Mouse (Mus musculus): Measurements from ENCODE around the gene Uaca. TPM values are rescaled to one million over a fixed set of nuclear protein-coding genes. Genes with fewer than 3 reads are reported as not detected.

Gene Uaca
- 10.0 and 10.3 TPM in 2 replicates for polyA plus RNA-seq (2014; fragmentation: Nextera tagmentation; extraction: Ambion mirVana)

DNA sequence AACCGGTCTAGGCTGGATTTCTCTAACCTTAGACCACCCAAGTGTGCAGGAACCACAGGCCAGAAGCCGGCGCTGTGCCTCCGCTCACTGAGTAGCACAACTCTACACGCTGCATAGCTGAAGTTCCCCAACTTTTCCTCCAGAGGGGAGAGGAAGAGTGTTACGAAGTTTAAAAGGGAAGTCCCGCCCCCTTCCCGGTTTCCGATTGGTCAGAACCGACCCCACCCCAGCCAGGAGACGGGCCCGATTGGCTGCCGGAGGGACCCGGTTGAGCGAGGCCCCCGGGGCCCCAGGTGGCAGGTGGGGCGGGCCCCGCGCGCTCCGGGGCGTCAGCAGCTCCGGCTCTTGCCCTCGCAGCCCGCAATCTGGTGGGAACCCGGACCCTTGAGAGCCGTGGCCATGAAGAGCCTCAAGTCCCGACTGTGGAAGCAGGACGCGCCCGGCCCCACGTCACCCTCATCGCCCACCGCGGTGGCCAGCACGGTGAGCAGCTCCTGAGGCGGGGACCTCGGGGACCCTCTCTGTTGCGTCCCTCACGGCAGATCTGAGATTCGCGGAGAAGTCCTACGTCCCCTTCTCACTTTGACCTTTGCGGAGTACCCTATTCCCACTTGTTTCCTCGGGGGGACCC, at the start of gene Uaca:
Gene Uaca (plus strand): TSS at position 333 of the 631 bp plus-strand sequence.
- peak; percentile 92 for ATAC-seq (replicated peaks; ENCODE audit: low FRiP score)
- H3K9ac ChIP-seq (ENCODE audit: low read depth, low read length), result peak within 1 kb of the TSS; percentile 70
- peak within 1 kb of the TSS; percentile 68 for H3K4me3 ChIP-seq (ENCODE audit: low read depth, low read length)
- no peaks in the 10 kb centered on the region for H3K4me1 ChIP-seq (replicated peaks; ENCODE audit: control insufficient read depth, insufficient read depth, low read length)
- H3K4me2 ChIP-seq, result peak within 1 kb of the TSS; percentile 85
- no peaks in the 10 kb centered on the region for H3K36me3 ChIP-seq (ENCODE audit: control insufficient read depth, insufficient read depth, low read length)
- H3K27me3 ChIP-seq (replicated peaks; ENCODE audit: control insufficient read depth, insufficient read depth, low read length), result no peaks in the 10 kb centered on the region
- under 1% methylated on average over 45 of the region's 45 CpGs for WGBS
- peak; percentile 92 for DNase-seq (ENCODE audit: low spot score)
- H3K27ac ChIP-seq (ENCODE audit: low read depth, low read length), result peak within 1 kb of the TSS; percentile 44; the same call in 1 of the 2 replicates
- no peaks in the 10 kb centered on the region for H3K9me3 ChIP-seq (ENCODE audit: control insufficient read depth, low read length)

DNA sequence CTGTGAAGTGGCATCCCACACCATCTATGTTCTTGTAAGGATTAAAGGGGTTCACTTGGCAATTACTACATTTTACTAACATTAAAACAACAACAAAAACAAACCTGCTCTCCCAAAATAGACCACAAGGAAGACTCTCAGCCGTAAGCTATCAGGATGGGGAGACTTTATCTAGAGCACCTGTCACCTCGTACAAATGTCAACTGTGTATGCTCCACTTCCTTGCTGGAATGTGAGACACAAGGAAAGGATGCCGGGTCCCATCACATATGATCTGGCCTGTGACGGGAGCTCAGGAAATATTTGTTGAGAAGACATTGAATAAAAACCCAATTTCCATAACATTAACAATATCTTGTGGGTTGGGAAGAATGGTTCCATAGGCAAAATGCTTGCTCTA, 49.4 kb upstream of the Uaca start:
- no peak overlapping the region for H3K9ac ChIP-seq (ENCODE audit: low read depth, low read length)
- DNase-seq (ENCODE audit: low spot score) (no peak), ATAC-seq (replicated peaks; ENCODE audit: low FRiP score) (no peak)
- no peak overlapping the region for H3K4me3 ChIP-seq (ENCODE audit: low read depth, low read length)
- H3K9me3 ChIP-seq (ENCODE audit: control insufficient read depth, low read length), result no peaks in the 10 kb centered on the region
- 63% methylated on average over 4 of the region's 4 CpGs for WGBS
- no peak overlapping the region for H3K27ac ChIP-seq (ENCODE audit: low read depth, low read length)
- H3K36me3 ChIP-seq (ENCODE audit: control insufficient read depth, insufficient read depth, low read length), result no peaks in the 10 kb centered on the region
- H3K4me1 ChIP-seq (replicated peaks; ENCODE audit: control insufficient read depth, insufficient read depth, low read length), result no peaks in the 10 kb centered on the region
- H3K4me2 ChIP-seq, result no peak overlapping the region
- no peaks in the 10 kb centered on the region for H3K27me3 ChIP-seq (replicated peaks; ENCODE audit: control insufficient read depth, insufficient read depth, low read length)

DNA sequence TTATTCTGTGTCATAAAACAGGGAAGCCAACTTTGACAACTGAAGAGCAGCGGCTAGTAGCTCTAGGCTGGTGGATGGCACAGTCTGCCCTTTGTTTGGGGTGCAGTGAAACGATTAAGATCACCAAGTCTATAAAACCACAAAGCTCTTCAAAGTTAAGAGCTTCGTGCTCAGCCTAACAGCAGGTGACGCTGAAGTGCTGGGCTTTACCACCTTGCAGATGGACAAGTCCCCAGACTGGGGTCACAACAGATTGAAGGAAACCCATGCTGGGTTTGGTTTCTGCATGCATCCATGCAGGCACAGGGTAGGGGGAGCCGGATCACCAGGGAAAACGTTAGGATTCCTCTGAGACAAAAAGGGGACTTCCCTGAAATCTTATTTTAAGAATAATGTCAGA, 47.8 kb upstream of the Uaca start:
- no peak overlapping the region for H3K9ac ChIP-seq (ENCODE audit: low read depth, low read length)
- no peaks in the 10 kb centered on the region for H3K9me3 ChIP-seq (ENCODE audit: control insufficient read depth, low read length)
- WGBS, result 58% methylated on average over 6 of the region's 6 CpGs
- no peaks in the 10 kb centered on the region for H3K36me3 ChIP-seq (ENCODE audit: control insufficient read depth, insufficient read depth, low read length)
- no peak for ATAC-seq (replicated peaks; ENCODE audit: low FRiP score)
- H3K4me1 ChIP-seq (replicated peaks; ENCODE audit: control insufficient read depth, insufficient read depth, low read length), result no peaks in the 10 kb centered on the region
- no peak overlapping the region for H3K27ac ChIP-seq (ENCODE audit: low read depth, low read length)
- H3K27me3 ChIP-seq (replicated peaks; ENCODE audit: control insufficient read depth, insufficient read depth, low read length), result no peaks in the 10 kb centered on the region
- DNase-seq (ENCODE audit: low spot score), result no peak
- H3K4me2 ChIP-seq, result no peak overlapping the region
- H3K4me3 ChIP-seq (ENCODE audit: low read depth, low read length), result no peak overlapping the region

DNA sequence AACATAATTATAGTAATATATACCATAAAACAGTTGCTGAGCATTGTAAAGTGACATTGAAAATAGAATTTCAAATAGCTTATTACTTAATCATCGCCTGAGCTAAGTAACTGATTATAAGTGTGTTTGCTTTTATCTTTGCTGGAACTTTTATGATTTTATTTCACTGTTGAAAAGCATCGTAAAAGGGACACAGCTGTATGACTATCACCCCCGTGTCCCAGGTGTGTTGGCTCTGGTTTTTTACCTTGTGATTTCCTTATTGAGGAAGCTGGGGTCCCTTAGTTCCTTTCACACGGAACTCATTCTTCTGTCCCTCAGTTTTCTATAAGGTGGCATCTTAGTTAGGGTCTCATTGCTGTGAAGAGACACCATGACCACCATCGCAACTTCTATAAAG, 46.7 kb upstream of the Uaca start:
- no peaks in the 10 kb centered on the region for H3K4me1 ChIP-seq (replicated peaks; ENCODE audit: control insufficient read depth, insufficient read depth, low read length)

DNA sequence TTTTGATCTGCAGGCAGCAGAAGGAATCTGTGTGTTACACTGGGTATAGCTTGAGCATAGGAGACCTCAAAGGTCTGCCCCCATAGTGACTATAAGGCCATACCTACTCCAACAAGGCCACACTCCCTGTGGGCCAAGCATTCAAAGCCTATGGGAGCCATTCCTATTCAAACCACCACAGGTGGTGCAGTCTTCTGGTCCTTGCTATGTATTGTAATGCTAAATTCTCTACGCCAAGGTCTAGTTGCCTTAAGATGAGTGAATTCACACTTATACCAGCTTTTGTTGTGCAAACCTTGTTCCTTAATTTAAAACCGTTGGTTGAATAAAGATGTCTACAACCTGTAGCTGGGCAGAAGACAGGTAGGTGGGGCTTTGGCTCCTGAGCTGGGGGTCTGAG, 46.2 kb upstream of the Uaca start:
- Histone ChIP-seq H3K4me1 (replicated peaks; ENCODE audit: control insufficient read depth, insufficient read depth, low read length) (no peaks in the 10 kb centered on the region), H3K9me3 (ENCODE audit: control insufficient read depth, low read length) (no peaks in the 10 kb centered on the region), H3K4me3 (ENCODE audit: low read depth, low read length) (no peak overlapping the region), H3K4me2 (no peak overlapping the region), H3K9ac (ENCODE audit: low read depth, low read length) (no peak overlapping the region), H3K36me3 (ENCODE audit: control insufficient read depth, insufficient read depth, low read length) (no peaks in the 10 kb centered on the region), H3K27ac (ENCODE audit: low read depth, low read length) (no peak overlapping the region), H3K27me3 (replicated peaks; ENCODE audit: control insufficient read depth, insufficient read depth, low read length) (no peaks in the 10 kb centered on the region)
- 88% methylated on average over 2 of the region's 2 CpGs for WGBS
- no peak for DNase-seq (ENCODE audit: low spot score)
- no peak for ATAC-seq (replicated peaks; ENCODE audit: low FRiP score)

More for the DNA sequence above, 46.7 kb upstream of the Uaca start:
- Histone ChIP-seq H3K9ac (ENCODE audit: low read depth, low read length) (no peak overlapping the region), H3K27me3 (replicated peaks; ENCODE audit: control insufficient read depth, insufficient read depth, low read length) (no peaks in the 10 kb centered on the region), H3K4me3 (ENCODE audit: low read depth, low read length) (no peak overlapping the region), H3K4me2 (no peak overlapping the region), H3K27ac (ENCODE audit: low read depth, low read length) (no peak overlapping the region), H3K9me3 (ENCODE audit: control insufficient read depth, low read length) (no peaks in the 10 kb centered on the region), H3K36me3 (ENCODE audit: control insufficient read depth, insufficient read depth, low read length) (no peaks in the 10 kb centered on the region)
- WGBS, result 81% methylated on average over 5 of the region's 5 CpGs
- DNase-seq (ENCODE audit: low spot score) (no peak), ATAC-seq (replicated peaks; ENCODE audit: low FRiP score) (no peak)

DNA sequence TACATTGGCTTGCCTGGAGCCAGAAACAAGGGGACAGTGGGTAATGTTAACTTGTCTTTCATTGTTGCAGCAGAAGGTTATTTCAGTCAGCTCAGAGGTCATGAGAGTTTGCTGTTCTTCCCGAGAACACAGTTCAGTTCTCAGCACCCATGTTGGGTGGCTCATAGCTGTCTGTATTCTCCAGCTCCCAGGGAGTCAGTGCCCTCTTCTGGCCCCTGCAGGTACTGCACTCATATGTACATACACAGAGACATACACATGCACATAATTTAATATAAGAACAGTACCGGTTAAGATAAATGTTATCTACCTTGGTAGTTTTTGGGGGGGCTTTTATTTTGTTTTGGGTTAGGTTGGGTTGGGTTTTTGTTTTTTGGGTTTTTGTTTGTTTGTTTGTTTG, 45.2 kb upstream of the Uaca start:
- 89% methylated on average over 2 of the region's 2 CpGs for WGBS
- no peaks in the 10 kb centered on the region for H3K36me3 ChIP-seq (ENCODE audit: control insufficient read depth, insufficient read depth, low read length)

DNA sequence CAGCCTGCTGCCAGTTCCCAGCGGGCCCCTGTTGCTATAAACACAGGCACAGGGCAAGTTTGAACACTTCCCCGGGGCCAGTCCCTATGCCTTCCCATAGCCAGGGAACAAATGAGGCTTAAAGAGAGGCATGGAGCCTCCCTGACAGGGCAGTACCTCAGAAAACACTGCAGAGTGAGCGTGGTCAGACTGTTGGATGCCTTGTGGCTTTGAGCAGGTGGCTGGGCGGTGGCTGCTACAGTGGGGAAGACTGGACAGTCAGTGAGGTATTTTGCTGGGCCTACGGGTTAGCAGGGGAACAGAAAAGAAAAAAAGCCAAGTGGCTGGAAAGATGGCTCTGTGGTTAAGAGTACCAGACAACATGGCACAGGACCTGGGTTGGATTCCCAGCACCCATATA, 43.2 kb upstream of the Uaca start:
- Histone ChIP-seq H3K27me3 (replicated peaks; ENCODE audit: control insufficient read depth, insufficient read depth, low read length) (no peaks in the 10 kb centered on the region), H3K4me1 (replicated peaks; ENCODE audit: control insufficient read depth, insufficient read depth, low read length) (no peaks in the 10 kb centered on the region), H3K9ac (ENCODE audit: low read depth, low read length) (no peak overlapping the region), H3K27ac (ENCODE audit: low read depth, low read length) (no peak overlapping the region), H3K9me3 (ENCODE audit: control insufficient read depth, low read length) (no peaks in the 10 kb centered on the region), H3K4me2 (no peak overlapping the region), H3K4me3 (ENCODE audit: low read depth, low read length) (no peak overlapping the region), H3K36me3 (ENCODE audit: control insufficient read depth, insufficient read depth, low read length) (no peaks in the 10 kb centered on the region)
- ATAC-seq (replicated peaks; ENCODE audit: low FRiP score) (no peak), DNase-seq (ENCODE audit: low spot score) (no peak)
- 85% methylated on average over 5 of the region's 5 CpGs for WGBS

More for the DNA sequence above, 45.2 kb upstream of the Uaca start:
- DNase-seq (ENCODE audit: low spot score) (no peak), ATAC-seq (replicated peaks; ENCODE audit: low FRiP score) (no peak)
- Histone ChIP-seq H3K9ac (ENCODE audit: low read depth, low read length) (no peak overlapping the region), H3K4me2 (no peak overlapping the region), H3K9me3 (ENCODE audit: control insufficient read depth, low read length) (no peaks in the 10 kb centered on the region), H3K4me3 (ENCODE audit: low read depth, low read length) (no peak overlapping the region), H3K27ac (ENCODE audit: low read depth, low read length) (no peak overlapping the region), H3K27me3 (replicated peaks; ENCODE audit: control insufficient read depth, insufficient read depth, low read length) (no peaks in the 10 kb centered on the region), H3K4me1 (replicated peaks; ENCODE audit: control insufficient read depth, insufficient read depth, low read length) (no peaks in the 10 kb centered on the region)

DNA sequence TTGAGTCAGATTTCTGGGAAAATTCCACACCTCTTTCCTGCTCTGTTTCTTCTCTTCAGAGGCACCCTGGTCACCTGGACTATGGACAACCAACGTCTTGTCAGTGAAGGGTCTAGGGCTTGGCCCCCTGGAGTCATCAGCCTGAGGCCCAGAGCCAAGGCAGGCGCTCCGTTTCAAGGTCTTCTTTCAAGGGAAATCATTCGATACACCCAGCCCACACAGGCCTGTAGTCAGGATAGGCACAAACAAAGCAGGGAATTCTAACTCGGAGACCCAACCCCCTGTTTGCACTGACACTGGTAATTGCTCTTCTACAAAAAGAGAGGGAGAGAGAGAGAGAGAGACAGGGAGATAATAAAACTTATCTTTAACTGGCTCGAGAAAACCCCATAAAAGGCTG, 42.4 kb upstream of the Uaca start:
- Histone ChIP-seq H3K9ac (ENCODE audit: low read depth, low read length) (no peak overlapping the region), H3K27ac (ENCODE audit: low read depth, low read length) (no peak overlapping the region), H3K36me3 (ENCODE audit: control insufficient read depth, insufficient read depth, low read length) (no peaks in the 10 kb centered on the region), H3K9me3 (ENCODE audit: control insufficient read depth, low read length) (no peaks in the 10 kb centered on the region), H3K4me1 (replicated peaks; ENCODE audit: control insufficient read depth, insufficient read depth, low read length) (0 out of 2 replicates have a peak, but pooled peaks cover 3% of the 10 kb centered on the region), H3K4me2 (no peak overlapping the region), H3K27me3 (replicated peaks; ENCODE audit: control insufficient read depth, insufficient read depth, low read length) (no peaks in the 10 kb centered on the region), H3K4me3 (ENCODE audit: low read depth, low read length) (no peak overlapping the region)
- WGBS, result 64% methylated on average over 6 of the region's 6 CpGs
- DNase-seq (ENCODE audit: low spot score) (no peak), ATAC-seq (replicated peaks; ENCODE audit: low FRiP score) (no peak)

DNA sequence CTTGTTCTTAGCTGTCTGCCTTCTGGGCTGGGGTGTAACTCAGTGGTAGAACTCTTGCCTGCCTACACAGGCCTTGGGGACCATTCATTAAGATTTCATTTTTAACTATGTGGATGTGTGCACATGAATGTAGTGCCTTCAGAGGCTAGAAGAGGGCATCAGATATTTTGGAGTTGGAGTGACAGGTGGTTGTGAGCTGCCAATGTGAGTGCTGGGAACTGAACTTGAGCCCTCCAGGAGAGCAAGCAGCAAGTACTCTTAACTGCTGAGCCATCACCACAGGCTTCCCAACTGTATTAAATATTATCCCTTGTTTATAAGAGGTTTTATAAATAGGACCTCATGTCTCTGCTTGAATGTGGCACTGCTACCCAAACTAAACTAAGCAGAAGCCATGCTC, 41.7 kb upstream of the Uaca start:
- Histone ChIP-seq H3K27me3 (replicated peaks; ENCODE audit: control insufficient read depth, insufficient read depth, low read length) (no peaks in the 10 kb centered on the region), H3K4me2 (no peak overlapping the region), H3K4me3 (ENCODE audit: low read depth, low read length) (no peak overlapping the region), H3K4me1 (replicated peaks; ENCODE audit: control insufficient read depth, insufficient read depth, low read length) (0 out of 2 replicates have a peak, but pooled peaks cover 3% of the 10 kb centered on the region), H3K36me3 (ENCODE audit: control insufficient read depth, insufficient read depth, low read length) (no peaks in the 10 kb centered on the region), H3K27ac (ENCODE audit: low read depth, low read length) (no peak overlapping the region), H3K9me3 (ENCODE audit: control insufficient read depth, low read length) (no peaks in the 10 kb centered on the region), H3K9ac (ENCODE audit: low read depth, low read length) (no peak overlapping the region)
- ATAC-seq (replicated peaks; ENCODE audit: low FRiP score) (no peak), DNase-seq (ENCODE audit: low spot score) (no peak)
